Mouse (Mus musculus): ENCODE measurements around the gene Selenof.

Selenof gene

GRCm38 (mm10) chr3:144563916-144564315 is 6.2 kb upstream of the Selenof start:
- no peak for DNase-seq (ENCODE audit: low spot score in 2 of 2)

- no peak for DNase-seq (ENCODE audit: low spot score in 2 of 2)
Observed at GRCm38 (mm10) chr3:144565212-144565611, 4.9 kb upstream of the Selenof start.

- no peak for DNase-seq (ENCODE audit: low spot score in 2 of 2)
Observed at GRCm38 (mm10) chr3:144568861-144569361, 1.2 kb upstream of the Selenof start.

- peak; percentile 23 to 30 for DNase-seq (ENCODE audit: low spot score in 2 of 2)
Observed at GRCm38 (mm10) chr3:144569401-144569971, 618 bp upstream of the Selenof start.

DNA sequence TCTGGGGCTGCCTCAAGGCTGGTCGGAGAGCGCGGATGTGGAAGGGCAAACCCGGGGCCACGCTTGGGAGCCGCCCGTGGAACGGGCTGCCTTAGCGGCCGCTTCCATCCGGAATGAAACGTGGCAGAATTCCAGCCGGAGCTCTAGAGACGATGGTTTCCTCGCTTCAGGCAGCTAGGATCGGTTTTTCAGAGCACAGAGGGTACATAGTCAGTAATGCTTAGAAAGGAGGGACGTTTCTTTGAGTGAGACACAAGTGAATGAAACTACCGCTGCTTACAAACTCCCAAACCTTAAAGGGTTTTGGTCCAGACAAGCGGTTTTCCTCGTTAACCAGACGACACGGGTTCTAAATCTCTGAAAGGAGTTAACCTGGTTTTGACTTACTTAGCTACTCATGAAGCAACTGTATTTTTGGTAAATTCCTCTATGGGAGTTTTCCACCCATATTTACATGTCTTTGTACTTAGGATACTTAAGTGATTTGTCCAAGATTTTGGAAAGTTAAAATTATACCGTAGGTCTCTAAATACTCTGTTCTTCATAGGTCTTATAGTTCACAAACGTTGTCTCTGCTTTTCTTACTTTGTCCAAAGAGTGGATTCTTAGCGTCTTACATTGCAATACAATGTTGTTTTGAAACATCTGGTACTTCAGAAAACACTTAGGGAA is 848 bp downstream of the Selenof start:
- no peak for DNase-seq (ENCODE audit: low spot score in 2 of 2)

DNA sequence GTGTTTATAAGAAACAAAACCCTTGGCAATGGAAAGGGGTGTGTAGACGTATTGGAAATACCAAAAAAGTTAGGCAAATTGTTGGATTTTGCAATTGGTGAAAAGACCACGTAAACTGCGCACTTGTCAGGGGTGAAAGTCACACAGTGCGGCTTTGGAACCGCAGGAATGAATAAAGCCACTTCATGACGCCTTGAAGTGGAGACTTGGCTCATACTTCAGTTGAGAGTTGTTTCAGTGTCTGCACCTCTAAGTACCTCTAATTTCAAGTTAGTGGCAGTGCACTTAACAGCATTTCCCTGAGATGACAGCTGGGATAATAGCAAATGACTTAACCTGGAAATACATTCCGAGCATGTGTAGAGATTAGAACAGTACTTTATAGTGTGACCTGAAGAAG is 4.2 kb downstream of the Selenof start:
- DNase-seq (ENCODE audit: low spot score in 2 of 2) = no peak

DNA sequence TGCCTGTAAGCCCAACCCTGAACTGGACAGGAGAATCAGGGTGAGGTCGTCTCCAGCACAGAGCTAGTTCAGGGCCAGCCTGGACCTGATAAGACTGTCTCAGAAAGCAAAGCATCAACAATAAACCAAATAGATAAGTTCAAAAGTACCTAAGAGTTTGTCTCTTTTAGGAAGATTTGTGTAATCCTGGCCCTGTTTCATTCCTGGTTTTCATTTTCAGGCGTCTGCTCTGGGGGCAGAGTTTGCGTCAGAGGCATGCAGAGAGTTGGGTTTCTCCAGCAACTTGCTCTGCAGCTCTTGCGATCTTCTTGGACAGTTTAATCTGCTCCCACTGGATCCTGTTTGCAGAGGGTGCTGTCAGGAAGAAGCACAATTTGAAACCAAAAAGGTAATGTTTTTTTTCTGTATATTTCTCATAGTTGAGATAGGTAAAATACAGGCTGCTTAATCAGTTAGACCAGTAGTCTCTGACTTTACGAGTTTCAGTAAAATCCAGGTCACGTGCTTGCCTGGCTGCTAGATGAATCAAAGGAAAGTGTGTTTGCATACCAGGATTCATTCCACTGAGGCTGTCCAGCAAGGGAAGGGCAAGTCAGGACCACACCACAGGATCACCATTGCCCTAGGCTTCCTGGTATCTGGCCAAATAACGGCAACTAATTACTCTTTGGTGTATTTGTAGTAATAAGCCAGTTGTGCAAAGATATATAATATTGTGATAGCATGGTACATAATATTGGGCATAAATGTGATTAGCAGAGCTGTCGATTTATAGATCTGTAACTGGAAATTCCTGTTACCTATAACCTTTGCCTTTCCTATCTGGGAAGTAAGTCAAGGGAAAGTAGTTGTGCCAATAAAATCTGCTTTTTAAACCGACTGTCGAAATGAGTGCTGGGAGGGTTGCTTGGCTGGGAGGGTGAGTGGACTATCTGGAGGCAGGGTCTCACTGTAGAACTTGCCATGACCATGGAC is 7.5 kb downstream of the Selenof start:
- DNase-seq (ENCODE audit: low spot score in 2 of 2) = no peak

GRCm38 (mm10) chr3:144578921-144579320 is 8.8 kb downstream of the Selenof start:
- no peak for DNase-seq (ENCODE audit: low spot score in 2 of 2)

DNA sequence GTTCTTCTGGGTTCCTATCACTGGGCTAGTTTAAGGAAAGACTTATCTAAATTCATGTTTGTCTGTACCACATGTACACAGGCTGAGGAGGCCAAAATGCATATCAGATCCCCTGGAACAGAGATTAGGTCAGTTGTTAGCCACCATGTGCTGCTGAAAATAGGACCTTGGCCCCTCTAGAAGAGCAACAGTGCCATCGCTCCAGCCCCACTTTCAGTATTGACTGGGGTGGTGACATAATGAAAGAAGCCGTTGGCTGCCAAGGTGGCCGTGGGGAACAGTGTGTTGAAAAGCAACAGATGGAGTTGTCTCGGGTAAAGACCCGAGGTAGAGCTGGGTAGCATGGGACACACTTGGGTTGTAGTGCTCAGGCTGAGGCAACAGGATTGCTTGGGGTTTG is 9.7 kb downstream of the Selenof start:
- DNase-seq (ENCODE audit: low spot score in 2 of 2) = no peak

GRCm38 (mm10) chr3:144580281-144580680 is 10.2 kb downstream of the Selenof start:
- no peak for DNase-seq (ENCODE audit: low spot score in 2 of 2)

DNA sequence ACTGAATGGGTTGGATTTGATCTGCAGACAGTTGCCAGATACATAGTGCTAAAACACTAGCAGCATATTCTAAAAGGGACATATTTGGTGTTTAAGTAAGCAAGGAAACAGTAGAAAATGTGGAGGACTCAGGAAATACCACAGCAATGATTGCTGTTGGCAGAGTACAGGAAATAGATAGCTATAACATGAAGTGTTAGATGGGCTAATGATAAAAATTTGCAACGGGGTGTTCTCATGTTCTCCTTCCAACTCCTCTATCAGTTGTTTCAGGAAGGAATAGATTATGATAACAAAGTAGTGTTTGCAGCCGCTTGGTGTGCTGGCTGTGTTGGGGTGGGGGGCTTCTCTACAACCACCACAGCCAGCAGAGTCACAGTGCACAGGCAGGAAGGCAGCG is 11.7 kb downstream of the Selenof start:
- no peak for DNase-seq (ENCODE audit: low spot score in 2 of 2)

GRCm38 (mm10) chr3:144582306-144582705 is 12.2 kb downstream of the Selenof start:
- DNase-seq (ENCODE audit: low spot score in 2 of 2) = no peak

DNA sequence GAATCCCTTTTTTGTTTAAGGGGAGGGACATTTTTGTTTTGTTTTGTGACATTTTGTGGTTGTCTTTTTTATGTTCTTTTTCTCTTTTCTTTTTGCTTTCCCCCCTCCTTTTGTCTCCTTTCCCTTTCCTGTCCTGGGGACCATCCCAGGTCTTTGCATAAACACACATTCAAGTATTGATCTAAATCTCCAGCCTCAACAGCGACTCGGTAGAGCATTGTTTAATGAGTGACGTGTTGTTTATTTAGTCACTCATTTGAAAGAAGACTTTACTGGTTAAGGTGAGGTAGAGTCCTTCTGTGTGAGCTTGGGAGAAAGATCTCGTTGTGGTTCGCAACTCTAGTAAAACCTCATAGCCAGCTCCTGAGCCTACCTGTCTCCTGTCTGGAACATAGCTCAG is 13.7 kb downstream of the Selenof start:
- DNase-seq (ENCODE audit: low spot score in 2 of 2) = no peak

- no peak for DNase-seq (ENCODE audit: low spot score in 2 of 2)
Observed at GRCm38 (mm10) chr3:144584789-144585553, 14.9 kb downstream of the Selenof start.

- no peak for DNase-seq (ENCODE audit: low spot score in 2 of 2)
Observed at GRCm38 (mm10) chr3:144586731-144587130, 16.6 kb downstream of the Selenof start.

DNA sequence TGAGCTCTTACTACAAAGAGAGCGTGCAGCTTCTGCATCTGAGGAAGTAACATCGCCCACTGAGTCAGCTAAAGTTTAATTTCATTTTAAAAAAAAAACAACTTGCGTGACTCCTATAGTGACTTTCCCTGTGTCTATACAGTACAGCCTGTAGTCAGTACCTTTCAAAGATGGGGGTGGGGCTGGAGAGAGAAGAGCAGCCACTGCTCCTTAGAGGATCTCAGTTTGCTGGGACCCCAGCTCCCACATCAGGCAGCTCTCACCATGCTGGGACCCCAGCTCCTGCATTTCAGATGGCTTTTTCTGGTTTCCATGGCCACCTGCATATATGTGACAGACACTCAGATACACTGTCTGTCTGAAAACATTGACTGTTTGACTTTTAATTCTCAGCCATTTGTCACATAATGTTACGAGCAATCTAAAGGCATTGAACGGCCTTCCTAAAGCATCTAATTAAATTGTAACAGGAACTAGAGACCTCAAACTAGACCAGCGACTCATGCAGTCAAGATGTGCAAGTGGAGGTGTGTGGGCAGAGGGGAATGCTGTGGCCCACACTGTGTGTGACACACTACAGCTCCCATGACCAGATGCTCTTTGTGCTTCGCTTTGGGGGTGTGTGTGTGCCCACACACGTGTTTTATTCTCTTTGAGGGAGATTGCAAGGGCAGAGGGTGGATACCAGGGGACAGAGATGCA is 19.2 kb downstream of the Selenof start:
- DNase-seq (ENCODE audit: low spot score in 2 of 2) = no peak

- DNase-seq (ENCODE audit: low spot score in 2 of 2) = no peak
Observed at GRCm38 (mm10) chr3:144592992-144593785, 23.1 kb downstream of the Selenof start.

DNA sequence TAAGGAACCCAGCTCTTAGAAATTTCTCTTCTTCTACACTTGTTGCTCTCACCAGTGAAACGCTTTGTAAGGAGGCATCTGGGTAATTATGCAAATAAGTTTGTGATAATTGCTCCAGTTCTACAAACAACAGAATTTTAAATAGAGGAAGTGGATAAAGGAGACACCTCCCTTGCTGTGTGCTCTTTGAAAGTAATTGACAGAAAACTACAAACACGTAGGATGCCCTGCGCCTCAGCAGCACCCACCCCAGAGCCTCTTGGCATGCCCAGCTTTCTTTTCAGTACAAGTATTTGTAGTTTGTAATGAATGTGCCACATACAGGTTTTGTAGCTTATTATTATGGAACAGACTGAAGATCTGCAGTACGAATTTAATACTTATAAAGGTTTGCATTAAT is 27.0 kb downstream of the Selenof start:
- DNase-seq (ENCODE audit: low spot score in 2 of 2) = no peak

DNA sequence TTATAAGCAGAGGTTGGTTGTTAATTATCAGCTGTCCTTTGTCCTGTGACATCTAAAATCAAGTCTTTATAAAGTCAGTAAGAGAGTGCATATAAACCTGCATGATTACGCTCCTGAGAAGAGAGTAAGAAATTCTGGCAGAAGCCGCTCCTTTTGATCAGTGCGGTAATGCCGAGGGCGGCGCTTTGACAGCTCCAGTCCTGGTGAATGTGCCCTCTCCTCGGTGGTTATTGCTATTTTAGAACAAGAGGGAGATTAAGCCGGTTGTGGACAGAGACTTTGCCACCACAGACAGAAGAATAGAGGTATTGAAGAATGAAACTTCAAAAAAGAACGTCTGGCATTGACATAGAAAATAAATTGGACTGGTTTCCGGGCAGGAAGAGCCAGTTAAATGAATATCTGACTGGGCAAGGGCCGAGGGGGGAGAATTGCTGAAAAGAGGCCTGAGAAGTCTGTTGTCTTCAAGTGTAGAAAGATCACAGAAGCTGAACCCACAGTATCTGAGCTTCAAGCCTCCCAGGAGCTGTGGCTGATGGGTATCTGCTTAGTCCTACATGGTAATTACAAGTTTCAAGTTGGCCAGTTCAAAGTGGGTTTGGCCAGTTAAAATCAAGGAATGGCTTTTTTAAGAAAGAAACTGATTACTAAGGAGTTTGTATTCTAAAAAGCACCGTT is 27.8 kb downstream of the Selenof start:
- DNase-seq (ENCODE audit: low spot score in 2 of 2) = no peak

GRCm38 (mm10) chr3:144602413-144602812 is 32.3 kb downstream of the Selenof start:
- no peak for DNase-seq (ENCODE audit: low spot score in 2 of 2)
